Mouse (Mus musculus) small intestine, adult 2 months (tissue): ENCODE data around the gene Fmo6.

Source experiments
- CTCF ChIP-seq: fragments of 200-500 bp; IDR thresholded peaks from 2 replicates; pipeline ENCODE4 v1.5.1; 2012; ENCODE audit warnings: low read depth, mild to moderate bottlenecking, control low read depth, inconsistent platforms, low read length, moderate library complexity, mixed read lengths; ENCODE audit not compliant: insufficient replicate concordance, insufficient read length; ENCODE audit errors: extremely low read depth
- POLR2A ChIP-seq: fragments of 200-500 bp; IDR thresholded peaks from 2 replicates; pipeline ENCODE4 v1.6.1; 2012; ENCODE audit warnings: low read depth, mild to moderate bottlenecking, control low read depth, inconsistent platforms, low read length, moderate library complexity

- TF ChIP-seq CTCF, result no peak
- no peak for TF ChIP-seq POLR2A
These were observed 5.4 kb downstream of the Fmo6 start for GRCm38 (mm10) chr1:162931880-162932279.
